Mouse (Mus musculus) CD4-positive, CD25-positive, alpha-beta regulatory T cell, adult 2 months (primary cell): ENCODE measurements at regions not wholly inside any gene's neighbourhood (a gene's known extent, or its start where the extent isn't known, plus 50 kb on each side); places are given as distances from the start of the nearest gene placed in this dataset.

ENCODE experiments used
- DNase-seq: peaks from one replicate; pipeline ENCODE4 v3.0.0-alpha.2; 2012; ENCODE audit warnings: low read depth, low spot score

DNA sequence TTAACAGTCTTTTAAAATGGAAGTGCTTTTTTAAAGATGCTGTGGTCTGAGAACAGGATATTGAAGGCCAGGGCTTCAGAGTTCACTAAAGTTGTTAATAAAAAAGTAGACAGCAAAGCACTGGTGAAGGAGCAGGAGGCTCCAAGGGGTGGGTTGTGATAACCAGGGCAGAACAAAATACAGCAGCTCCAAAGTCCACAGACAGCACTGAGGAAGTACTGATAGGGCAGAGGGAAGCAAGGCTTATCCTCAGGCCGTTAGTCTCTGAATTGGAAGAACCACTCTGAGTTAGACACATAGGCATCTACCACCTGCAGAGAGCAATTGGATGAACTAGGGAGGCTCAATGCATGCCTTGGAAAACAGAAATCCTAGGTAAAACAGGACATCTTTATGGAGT is 62.1 kb downstream of the P2ry1 start:
- DNase-seq = no peak

DNA sequence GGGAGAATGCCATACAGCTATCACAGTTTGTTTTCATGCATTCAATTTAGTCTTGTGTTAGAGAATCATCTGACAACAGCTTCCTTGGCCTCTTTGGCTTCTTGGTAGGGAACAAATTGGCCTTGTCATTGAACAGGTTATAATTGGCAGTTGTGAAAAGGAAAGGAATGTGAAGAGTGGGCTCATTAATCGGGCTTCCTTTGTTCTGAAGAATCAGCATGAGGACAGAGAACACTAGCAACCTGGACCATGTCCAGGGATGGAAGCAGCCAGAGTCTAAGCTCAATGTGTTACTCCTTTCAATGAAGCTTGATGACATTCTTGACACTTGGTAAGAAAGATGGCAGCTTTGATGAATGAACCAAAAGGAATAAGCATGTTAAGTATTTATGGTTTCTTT is 64.5 kb downstream of the P2ry1 start:
- DNase-seq = no peak

DNA sequence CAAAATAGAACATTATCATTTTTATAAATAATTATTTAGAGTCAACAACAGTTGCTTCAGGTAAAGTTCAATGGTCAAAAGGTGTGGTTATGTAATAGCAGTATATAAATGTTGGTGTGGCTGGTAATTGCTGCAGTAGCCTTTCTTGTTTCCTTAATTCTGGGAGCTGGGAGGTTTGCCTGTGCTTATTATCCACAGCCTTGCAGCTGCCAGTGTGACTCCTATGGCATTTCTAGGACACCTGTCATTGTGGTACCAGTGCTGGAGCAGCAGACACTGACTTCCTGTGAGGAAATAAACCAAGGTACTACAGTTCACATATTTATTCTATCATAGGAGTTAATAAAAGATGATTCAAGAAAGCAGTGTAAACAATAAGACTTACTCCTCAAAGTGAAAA is 65.6 kb downstream of the P2ry1 start:
- DNase-seq = no peak

DNA sequence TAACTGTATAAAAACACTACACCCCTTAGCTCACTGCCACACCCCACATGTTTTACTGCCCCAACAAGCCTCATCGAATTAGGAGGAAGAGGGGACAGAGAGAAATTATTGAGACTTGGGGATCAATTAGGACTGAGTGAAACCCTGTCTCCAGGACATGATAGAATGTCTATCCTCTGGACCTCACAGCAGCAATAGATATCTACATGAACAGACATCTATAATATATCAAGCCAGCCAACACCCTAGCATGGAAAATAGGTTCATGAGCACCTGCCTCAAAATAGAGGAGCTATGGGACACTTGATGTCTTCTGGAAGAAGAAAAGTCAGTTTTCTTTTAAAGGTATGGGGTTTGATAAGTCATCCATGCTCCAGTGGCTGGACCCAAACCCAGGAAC is 68.4 kb downstream of the P2ry1 start:
- no peak for DNase-seq

DNA sequence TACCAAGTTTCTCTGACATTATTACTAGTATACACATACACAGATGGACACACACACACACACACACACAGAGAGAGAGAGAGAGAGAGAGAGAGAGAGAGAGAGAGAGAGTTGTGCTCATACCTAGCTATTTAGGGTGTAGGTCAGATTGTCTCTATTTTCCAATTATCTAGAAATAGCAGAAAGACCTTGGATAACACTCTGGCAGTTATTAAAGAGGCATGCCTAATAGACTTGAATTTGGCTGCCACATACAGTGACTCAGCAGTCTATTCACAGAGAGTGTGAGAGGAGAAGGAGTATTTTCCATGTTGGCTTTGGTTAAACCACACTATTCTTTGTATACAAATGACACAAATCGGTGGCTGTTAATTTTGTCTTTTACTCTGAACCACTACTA is 69.7 kb downstream of the P2ry1 start:
- no peak for DNase-seq

DNA sequence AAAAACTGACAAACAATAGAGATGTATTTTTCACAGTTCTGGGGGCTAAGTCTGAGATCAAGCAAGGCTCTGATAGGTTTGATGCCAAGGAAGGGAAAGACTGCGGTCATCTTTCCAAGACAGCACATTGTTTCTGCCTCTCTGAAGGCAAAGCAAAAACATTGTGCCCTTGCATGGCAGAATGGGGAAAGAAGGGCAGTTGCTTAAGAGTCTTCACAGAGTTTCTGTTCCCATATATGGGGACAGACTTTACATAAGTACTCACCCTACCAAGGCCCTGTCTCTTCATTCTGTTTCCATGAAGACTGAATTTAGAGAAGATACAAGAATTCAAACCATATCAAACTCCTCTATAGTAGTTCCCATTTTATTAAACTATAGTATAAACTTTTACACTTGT is 70.5 kb downstream of the P2ry1 start:
- DNase-seq = no peak

DNA sequence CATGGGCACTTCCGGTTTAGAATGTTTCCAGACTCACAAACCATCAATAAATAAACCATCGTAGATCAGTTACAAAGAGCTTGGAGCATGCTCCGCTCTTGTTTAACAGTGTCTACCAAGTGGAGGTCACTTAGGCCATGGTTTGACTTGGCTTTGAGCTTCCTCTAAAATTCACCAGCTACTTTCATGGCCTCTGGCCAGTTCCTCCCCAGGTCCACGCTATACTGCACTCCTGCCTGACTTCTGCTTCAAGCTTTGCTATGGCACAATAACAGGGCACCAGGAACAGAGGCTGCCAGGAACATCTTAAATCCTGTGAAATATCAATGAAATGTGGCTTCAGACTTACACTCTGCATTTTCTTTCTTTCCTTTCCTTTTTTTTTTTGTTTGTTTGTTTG is 71.2 kb downstream of the P2ry1 start:
- no peak for DNase-seq

DNA sequence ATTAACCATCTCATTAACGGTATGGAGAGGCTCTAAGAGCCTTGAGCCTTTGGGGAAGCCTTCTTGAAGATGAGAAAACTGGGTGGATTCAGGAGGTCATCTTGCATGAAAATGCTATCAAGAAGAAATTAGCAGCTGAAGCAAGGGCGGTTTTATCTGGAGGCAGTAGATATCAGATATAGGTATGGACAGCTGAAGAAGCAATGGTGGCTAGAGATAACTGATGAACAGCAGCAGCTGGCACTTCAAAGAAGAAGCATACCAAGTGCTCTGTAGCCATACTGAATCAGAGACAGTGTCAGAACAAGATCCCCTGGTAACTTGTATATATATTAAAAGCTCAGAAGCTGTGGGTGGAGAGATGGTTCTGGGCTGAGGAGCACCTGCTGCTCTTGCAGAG is 73.2 kb downstream of the P2ry1 start:
- no peak for DNase-seq

DNA sequence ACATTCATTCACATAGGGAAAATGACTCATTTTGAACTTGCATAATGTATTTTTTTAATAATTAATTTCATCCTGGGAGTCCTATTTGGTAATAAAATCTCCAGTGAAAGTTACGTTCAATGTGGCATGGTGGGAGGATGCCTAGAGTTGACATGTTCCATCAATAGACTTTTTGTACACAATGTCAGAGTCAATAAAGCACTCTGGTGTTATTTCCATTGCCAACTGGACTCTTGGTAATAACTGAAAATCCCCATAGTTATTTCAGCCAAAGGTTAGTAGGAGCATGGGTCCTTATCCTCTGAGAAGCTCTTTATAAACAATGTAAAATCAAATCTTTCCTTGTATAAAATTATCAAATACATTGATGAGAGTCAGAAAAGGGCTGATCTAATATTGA is 87.3 kb downstream of the P2ry1 start:
- no peak for DNase-seq

DNA sequence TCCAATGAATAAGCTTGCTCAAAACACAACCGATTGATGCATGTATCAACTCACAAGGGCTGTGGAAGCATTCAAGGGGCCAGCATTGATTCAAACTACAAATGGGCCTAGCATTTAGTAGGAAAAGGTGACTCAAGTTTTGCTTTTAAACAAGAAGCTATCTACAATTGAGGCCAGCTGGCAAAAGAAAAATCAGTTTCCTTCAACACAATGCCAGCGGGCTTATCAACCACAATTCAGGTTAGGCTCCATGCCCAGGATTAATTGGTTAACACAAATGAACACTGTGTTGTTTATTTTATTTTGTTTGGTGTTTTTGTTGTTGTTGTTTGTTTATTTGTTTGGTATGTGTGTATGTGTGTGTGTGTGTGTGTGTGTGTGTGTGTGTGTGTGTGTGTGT is 89.4 kb downstream of the P2ry1 start:
- no peak for DNase-seq

DNA sequence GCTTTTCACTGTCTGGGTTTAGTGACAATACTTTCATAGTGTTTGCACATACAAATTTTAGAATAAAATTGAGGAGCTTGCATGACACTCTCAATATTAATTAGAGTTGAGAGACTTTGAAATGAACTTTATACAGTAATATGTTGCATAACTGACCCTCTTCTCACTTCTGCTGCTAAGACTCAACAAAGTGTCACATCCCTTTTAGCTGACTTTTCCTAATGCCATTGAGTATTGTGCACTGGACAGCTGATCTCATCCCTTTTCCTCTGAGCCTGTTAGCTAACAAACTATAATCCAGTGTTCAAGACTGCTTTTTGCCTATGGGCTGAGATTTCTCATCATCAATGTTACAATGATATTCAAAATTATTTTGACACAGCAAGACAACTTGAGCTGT is 113.8 kb downstream of the P2ry1 start:
- DNase-seq = no peak

DNA sequence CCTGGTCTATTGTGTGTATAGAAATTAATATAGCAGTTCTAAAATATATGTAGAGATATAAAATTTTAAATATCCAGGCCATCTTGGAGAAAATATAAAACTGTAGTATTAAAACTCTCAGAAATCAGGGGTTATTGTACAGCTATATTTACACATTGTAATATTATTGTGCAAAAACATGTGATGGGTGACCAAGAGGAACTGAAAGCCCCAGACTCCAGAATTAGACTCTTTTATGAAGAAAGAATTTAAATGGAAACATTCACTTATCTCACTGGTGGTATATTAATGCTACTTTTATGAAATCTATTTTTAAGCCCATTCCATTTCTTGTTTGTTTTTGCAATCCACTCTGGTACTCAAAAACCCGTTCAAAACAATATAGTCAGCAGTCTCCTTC is 130.5 kb downstream of the P2ry1 start:
- no peak for DNase-seq

DNA sequence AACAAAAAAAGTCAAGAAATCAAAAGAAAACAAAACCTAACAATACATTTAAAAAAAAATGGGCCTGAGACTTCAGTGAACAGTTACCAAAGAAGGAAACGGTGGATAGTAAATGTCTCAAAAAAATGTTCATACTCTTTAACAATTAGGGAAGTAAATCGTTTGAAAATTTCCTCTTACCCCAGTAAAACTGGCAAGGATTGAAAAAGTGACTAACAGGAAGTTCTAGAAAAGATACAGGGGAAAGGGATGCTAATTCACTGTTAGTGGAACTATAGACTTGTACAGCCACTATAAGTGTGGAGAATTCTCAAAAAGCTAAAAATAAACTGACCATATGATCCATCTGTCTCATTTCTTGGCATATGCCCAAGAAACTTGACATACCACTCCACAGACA is 151.5 kb downstream of the P2ry1 start:
- no peak for DNase-seq

DNA sequence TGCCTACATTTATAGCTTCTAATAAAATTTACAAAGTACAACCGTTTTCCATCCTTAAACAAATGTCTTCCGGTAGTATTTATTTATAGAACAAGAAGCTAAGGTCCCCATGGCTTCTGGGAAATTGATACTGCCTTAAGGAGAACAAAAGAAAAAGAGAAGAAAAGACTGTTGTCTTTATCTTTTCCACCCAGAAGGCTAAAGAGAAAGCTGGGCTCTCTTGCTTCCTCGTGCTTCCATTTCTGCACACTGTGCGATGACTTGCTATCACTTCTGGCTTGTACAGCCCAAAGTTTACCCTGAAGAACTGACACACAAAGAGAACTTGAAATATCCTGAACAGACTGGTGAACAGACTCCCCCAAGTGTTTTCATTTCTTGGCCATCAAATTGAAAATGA is 157.2 kb downstream of the P2ry1 start:
- no peak for DNase-seq

DNA sequence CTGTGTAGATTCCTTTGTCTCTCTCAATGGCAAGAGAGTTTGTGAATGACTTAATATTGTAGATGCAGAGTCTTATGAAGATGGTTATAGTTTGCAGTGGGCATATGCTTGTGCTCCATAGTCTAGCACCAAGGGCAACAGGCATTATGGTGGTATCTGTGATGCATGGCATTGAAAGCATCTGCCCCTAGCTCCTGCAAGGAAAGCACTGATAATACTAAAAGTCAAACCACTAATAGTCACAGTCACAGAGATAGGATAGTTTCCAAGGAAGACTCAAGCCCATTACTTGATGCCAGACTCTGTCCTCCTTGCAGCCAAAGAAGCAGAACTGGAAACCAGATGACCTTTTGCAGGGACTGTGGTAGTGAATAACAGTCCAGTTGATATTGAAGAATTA is 158.8 kb downstream of the P2ry1 start:
- no peak for DNase-seq

DNA sequence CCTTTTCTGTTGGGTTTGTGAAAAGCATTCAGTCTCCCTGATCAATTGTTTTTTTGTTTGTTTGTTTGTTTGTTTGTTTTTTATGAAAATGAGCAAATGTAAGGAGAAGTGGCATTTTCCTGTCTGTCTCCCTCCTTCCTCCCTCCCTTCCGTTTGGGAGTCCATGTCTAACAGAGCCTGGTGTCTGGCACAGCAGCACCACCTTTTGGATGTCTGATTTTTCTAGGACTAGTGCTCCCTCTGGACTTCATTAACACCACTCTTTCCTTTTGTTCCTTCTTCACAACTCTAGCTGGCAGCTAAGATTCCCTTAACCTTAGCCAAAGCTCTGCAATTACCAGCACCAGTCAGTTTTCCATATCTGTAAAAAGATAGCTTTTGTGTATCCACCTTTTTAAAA is 175.6 kb upstream of the Rap2b start:
- DNase-seq = no peak

DNA sequence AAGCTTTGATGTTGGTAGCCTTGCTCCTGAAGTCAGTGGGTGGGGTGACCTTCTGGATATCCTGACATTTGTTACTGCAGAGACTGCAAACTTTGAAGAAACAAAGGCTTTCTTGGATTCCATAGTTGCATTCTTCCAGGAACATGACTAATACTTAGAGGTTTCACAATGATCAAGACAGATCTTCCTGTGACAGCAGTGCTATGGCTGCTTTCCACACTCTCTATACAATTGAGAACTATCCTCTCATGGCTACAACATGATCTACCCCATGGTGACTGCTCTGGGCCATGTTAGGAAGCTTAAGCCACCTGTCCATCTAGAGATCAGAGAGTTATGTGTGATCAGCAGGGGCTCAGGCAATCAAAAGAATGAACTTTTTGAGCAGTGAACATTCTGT is 172.8 kb upstream of the Rap2b start:
- no peak for DNase-seq

DNA sequence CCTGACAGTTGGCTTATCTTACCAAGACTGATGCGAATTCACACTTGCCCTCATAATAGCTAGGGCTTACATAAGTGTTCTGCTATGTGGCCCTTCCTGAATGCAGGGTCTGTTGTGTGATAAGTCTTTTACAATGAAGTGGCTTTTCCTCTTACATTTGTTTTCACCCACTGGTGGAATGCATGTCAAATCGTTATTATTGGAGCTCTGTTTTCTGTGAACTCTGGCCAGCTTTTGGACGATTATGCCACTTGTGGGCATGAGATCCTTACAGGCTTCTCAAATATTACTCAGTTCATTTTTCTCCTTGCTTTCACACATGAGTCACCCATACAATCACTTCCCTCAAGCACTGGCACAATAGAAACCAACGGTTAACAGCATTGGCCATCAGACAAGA is 144.9 kb upstream of the Rap2b start:
- DNase-seq = no peak

DNA sequence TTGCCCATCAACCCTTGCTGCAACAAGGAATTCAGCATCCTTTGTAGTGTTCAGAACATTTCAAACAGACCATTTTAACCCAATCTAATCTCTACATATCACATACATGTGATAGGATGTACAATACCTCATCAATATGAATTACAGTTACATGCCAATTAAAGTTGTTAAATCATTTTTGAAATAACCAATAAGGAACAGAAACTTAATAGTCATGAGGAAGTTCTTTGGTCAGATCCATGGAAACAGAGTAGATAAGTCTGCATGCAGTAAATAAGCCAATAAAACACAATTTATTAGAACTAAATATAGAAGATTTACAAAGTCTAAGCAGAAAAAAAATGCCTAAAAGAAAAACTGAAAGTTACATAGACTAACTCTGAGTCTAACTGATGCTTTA is 136.9 kb upstream of the Rap2b start:
- DNase-seq = no peak

DNA sequence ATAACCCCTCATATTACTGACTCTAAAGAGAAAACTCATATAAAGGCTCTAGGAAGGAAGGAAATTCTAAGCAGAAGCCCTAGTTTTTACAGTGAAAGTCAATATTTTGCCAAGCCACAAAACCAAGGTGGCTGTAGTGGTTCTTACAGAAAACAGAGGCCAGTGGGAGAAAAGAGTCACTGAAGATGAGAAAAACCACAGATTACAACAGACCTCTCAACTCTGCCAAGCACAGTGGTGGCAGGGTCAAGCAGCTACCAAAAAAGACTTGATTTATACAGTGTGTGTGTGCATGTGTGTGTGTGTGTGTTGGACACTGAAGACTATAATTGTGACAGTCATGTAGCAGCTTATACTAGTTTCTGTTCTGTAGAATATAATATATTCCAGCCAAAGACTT is 136.4 kb upstream of the Rap2b start:
- DNase-seq = no peak

DNA sequence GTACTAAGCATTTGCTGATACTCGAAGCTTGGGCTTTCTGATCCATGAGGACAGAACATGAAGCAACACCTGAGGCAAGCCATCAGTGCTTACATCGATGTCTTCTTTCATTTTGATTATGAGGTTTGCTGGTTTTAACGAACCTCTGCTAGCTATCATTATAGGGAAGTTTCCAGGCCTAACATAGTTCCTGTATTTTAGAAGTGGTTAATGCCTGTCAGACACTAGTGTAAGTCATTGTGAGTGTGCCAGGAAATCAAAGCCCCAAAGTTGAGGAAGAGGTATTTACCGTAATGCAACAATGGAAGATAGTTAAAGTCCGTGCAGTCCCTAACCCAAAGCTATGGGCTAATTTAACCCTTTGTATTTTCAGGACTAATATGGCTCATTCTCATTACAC is 120.1 kb upstream of the Rap2b start:
- DNase-seq = no peak

DNA sequence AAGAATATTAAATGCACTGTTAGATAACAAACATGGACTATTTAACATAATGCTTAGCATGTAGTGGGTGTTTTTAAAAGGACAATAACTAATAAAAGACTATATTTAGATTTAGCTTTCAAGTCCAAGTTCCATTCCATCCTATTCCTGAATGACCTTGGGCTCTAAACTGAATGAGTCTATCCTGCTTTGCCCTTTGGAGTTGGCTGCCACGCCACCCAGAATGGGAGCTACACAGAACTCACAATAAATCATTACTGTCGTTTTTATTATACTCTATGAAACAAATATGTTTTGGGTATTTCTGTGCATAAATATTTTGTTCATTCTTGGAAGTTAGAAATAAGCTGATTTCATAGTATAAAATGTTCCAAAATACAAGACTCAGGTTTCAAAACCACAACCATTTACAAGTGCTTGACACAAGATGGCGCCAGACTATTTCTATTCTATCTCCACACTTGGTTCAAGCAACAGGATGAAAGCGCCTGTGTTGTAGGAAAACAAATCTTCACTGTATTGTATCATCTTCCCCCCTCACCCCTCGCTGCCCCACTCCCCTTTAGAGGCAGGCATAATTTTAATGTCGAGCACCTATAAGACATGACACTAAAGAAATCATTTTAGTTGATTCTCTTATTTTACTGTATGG is 117.4 kb upstream of the Rap2b start:
- DNase-seq = peak; percentile 59

DNA sequence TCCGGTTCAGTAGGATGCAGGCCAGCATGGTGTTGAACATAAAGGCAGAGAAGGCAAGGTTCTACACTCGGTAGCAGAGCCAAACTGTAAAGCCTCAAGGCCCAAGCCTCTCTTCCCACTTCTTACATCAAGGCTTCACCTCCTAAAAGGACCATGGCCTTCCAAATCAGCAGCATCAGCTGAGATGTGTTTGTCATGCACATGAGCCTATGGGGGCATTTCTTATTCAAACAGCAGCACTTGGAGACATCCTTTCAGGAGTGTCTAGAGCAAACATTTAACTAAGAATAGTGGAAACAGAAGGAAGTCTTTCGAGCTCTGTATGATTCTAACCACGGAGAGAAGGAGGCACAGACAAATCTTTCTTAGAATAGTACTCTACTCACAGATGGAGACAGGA is 115.0 kb upstream of the Rap2b start:
- no peak for DNase-seq

DNA sequence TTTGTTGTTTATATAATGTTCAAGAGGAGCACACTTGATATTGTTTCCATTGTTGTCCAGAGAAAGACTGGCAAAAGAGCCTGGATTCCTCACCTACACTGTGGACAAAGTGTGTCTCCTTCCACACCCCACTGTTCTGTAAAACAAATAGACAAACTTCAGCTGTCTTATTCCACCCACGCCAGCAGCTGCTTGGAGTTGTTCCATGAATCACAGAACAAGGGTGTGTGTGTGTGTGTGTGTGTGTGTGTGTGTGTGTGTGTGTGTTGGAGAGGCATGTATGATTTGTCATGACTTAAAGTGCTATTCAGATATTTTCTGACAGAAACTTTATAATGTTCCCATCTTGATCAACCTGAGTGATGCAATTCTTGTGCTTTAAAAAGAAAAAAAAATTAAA is 114.1 kb upstream of the Rap2b start:
- DNase-seq = no peak

DNA sequence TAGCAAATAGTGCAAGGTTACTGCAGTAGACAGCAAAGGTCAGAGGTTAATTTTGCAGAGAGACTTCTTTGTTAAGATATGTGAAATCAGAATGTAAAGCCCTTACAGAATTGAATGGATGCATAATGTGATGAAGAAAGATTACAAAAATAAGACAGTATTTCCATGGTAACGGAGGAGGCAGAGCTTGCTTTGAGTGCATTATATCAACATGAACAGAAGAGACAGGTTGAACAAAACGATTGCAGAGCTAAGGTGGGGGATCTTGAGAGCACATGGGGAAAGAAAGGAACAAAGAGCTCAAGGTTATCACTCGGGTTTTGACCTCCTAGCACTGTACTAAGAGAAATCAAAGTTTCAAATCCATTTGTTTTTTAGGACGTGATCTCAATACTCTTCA is 106.2 kb upstream of the Rap2b start:
- DNase-seq = no peak
